Mouse (Mus musculus): Measurements from ENCODE around the gene Wfdc6b. TPM values are rescaled to one million over a fixed set of nuclear protein-coding genes. Genes with fewer than 3 reads are reported as not detected.
A peak's percentile ranks its signal among the peaks of the same experiment; 100 is the strongest.

The Wfdc6b gene
- total and polyA plus RNA-seq, 2 experiments from 2014 or later, result not detected

DNA sequence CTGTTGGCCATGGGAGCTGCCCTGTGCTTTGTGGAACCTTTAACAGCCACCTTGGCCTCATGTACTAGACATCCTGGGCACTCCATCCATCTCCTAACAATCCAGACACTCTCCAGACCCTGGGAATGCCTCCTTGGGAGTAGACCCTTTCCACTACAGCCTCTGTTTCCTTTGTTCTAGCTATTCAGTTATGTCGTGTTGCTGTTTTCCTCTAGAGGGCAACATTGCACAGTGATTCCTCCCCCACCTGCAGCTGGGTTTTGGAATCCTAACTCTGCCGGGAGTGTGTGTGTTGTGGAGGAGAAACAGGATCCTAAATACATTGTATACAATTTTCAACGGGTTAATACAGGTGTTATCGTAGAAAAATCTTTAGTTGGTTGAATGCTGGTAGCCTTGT lies 21.3 kb upstream of the Wfdc6b start:
- TF ChIP-seq EP300 (IDR thresholded peaks at IDR 0.05; ENCODE audit: low read depth) (no peak), CTCF (IDR thresholded peaks at IDR 0.05; ENCODE audit: low read depth) (peak; percentile 80)
- H3K36me3 ChIP-seq (replicated peaks; ENCODE audit: control insufficient read depth, insufficient read depth, low read length), result no peaks in the 10 kb centered on the region
- ATAC-seq (ENCODE audit: insufficient read depth, low read depth) (no peak), DNase-seq (ENCODE audit: low spot score) (peak; percentile 71)
- H3K4me1 ChIP-seq (ENCODE audit: control insufficient read depth, insufficient read depth), result no peaks in the 10 kb centered on the region
- H3K4me2 ChIP-seq (ENCODE audit: low read depth, low read length), result no peak overlapping the region
- no peak overlapping the region for H3K9ac ChIP-seq (replicated peaks; ENCODE audit: low read depth, low read length)
- H3K27ac ChIP-seq (ENCODE audit: low read depth), result no peak overlapping the region
- H3K27me3 ChIP-seq (ENCODE audit: control insufficient read depth, insufficient read depth, low read length), result 0 out of 2 replicates have a peak, but pooled peaks cover 10% of the 10 kb centered on the region
- no peak overlapping the region for H3K4me3 ChIP-seq (ENCODE audit: low read depth, low read length)
- WGBS, result 10% methylated on average over 4 of the region's 4 CpGs
- H3K9me3 ChIP-seq (replicated peaks; ENCODE audit: control insufficient read depth, low read length), result no peaks in the 10 kb centered on the region

DNA sequence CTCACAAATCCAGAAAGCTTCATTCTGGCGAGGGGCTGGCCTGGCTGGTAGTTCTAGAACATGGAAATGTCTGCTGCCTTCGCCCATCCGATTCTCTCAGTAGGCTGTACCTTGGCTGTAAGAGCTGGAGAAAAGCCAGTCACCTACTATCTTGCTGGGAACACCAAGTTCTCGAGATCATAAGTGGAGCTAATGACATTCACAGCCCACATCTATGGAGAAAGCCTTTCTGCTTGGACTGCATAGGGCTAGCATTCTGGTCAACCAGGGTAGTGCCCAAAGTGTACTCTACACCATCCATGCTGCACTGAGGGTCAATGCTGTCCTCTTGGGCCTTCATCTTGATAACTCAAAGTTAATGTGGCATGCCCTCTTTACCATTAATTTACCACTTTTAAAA lies 19.8 kb upstream of the Wfdc6b start, which contains the start of gene Eppin:
Gene Eppin (minus strand): TSS at position 101 of the 400 bp plus-strand sequence.
- Histone ChIP-seq H3K4me1 (ENCODE audit: control insufficient read depth, insufficient read depth) (no peaks in the 10 kb centered on the region), H3K27ac (ENCODE audit: low read depth) (no peak within 1 kb of the TSS), H3K9me3 (replicated peaks; ENCODE audit: control insufficient read depth, low read length) (no peaks in the 10 kb centered on the region), H3K27me3 (ENCODE audit: control insufficient read depth, insufficient read depth, low read length) (0 out of 2 replicates have a peak, but pooled peaks cover 2% of the 10 kb centered on the region), H3K4me2 (ENCODE audit: low read depth, low read length) (no peak within 1 kb of the TSS), H3K36me3 (replicated peaks; ENCODE audit: control insufficient read depth, insufficient read depth, low read length) (no peaks in the 10 kb centered on the region), H3K4me3 (ENCODE audit: low read depth, low read length) (no peak within 1 kb of the TSS), H3K9ac (replicated peaks; ENCODE audit: low read depth, low read length) (no peak within 1 kb of the TSS)
- WGBS, result 59% methylated on average over 4 of the region's 4 CpGs
- ATAC-seq (ENCODE audit: insufficient read depth, low read depth) (no peak), DNase-seq (ENCODE audit: low spot score) (no peak)
- TF ChIP-seq EP300 (IDR thresholded peaks at IDR 0.05; ENCODE audit: low read depth) (no peak), CTCF (IDR thresholded peaks at IDR 0.05; ENCODE audit: low read depth) (no peak)

DNA sequence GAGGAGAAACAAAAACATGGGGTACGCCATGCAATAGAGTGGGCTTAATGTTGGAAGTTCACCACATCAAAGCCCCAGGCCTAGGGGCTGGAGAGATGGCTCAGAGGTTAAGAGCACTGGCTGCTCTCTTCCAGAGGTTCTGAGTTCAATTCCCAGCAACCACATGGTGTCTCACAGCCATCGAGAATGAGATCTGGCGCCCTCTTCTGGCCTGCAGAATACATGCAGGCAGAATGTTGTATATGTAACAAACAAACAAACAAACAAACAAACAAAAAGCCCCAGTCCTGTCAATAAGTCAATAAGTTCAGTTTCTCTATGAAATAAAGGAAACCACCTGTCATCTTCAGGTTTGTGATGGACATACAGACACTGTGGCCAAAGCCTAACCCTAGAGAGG lies 13.1 kb upstream of the Wfdc6b start:
- Histone ChIP-seq H3K4me1 (ENCODE audit: control insufficient read depth, insufficient read depth) (no peaks in the 10 kb centered on the region), H3K27me3 (ENCODE audit: control insufficient read depth, insufficient read depth, low read length) (no peaks in the 10 kb centered on the region), H3K4me3 (ENCODE audit: low read depth, low read length) (no peak overlapping the region), H3K9ac (replicated peaks; ENCODE audit: low read depth, low read length) (no peak overlapping the region), H3K9me3 (replicated peaks; ENCODE audit: control insufficient read depth, low read length) (peaks cover 5% of the 10 kb centered on the region), H3K36me3 (replicated peaks; ENCODE audit: control insufficient read depth, insufficient read depth, low read length) (no peaks in the 10 kb centered on the region), H3K4me2 (ENCODE audit: low read depth, low read length) (no peak overlapping the region), H3K27ac (ENCODE audit: low read depth) (no peak overlapping the region)
- no peak for DNase-seq (ENCODE audit: low spot score)
- TF ChIP-seq EP300 (IDR thresholded peaks at IDR 0.05; ENCODE audit: low read depth) (no peak), CTCF (IDR thresholded peaks at IDR 0.05; ENCODE audit: low read depth) (no peak)
- 61% methylated on average over 3 of the region's 3 CpGs for WGBS
- no peak for ATAC-seq (ENCODE audit: insufficient read depth, low read depth)

DNA sequence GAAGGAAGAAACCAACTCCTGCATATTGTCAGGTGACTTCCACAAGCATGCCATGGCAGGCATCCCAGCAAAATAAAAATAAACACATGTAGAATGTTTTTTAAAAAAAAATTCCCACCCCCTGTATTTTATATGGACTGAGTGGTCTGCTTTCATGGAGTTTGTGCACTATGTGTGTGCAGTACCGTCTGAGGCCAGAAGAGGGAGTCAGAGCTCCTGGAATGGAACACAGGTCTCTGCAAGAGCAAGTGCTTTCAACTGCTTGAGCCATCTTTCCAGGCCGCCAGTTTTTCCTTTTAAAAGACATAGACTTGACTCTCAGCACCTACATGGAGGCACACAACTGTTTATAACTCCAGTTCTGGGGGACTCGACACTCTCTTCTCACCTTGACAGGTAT lies 9.8 kb upstream of the Wfdc6b start:
- H3K4me2 ChIP-seq (ENCODE audit: low read depth, low read length), result no peak overlapping the region
- H3K36me3 ChIP-seq (replicated peaks; ENCODE audit: control insufficient read depth, insufficient read depth, low read length), result no peaks in the 10 kb centered on the region
- no peak overlapping the region for H3K4me3 ChIP-seq (ENCODE audit: low read depth, low read length)
- DNase-seq (ENCODE audit: low spot score), result no peak
- ATAC-seq (ENCODE audit: insufficient read depth, low read depth), result no peak
- H3K9ac ChIP-seq (replicated peaks; ENCODE audit: low read depth, low read length), result no peak overlapping the region
- TF ChIP-seq CTCF (IDR thresholded peaks at IDR 0.05; ENCODE audit: low read depth) (no peak), EP300 (IDR thresholded peaks at IDR 0.05; ENCODE audit: low read depth) (no peak)
- 77% methylated on average over 3 of the region's 3 CpGs for WGBS
- no peaks in the 10 kb centered on the region for H3K27me3 ChIP-seq (ENCODE audit: control insufficient read depth, insufficient read depth, low read length)
- H3K9me3 ChIP-seq (replicated peaks; ENCODE audit: control insufficient read depth, low read length), result peaks cover 5% of the 10 kb centered on the region
- H3K27ac ChIP-seq (ENCODE audit: low read depth), result no peak overlapping the region
- H3K4me1 ChIP-seq (ENCODE audit: control insufficient read depth, insufficient read depth), result no peaks in the 10 kb centered on the region

DNA sequence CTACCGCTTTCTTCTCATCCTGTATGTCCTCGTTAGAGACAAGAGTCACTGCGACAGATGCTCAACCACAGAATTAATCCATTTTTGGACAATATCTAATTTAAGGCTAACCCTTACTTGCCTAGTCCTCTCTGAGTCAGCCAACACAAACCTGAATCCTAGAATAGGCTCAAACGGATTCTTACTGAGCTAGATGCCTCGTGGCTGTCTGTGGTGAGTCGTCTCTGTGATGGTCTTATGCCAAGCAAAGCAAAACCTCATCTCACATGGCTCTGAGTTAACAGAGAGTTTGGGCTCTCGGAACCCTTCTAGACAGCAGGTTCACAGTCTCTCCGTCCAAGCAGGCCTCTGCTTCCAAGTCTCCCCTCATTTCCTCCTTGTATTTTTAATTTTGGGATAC lies 8.9 kb upstream of the Wfdc6b start:
- no peaks in the 10 kb centered on the region for H3K4me1 ChIP-seq (ENCODE audit: control insufficient read depth, insufficient read depth)
- TF ChIP-seq CTCF (IDR thresholded peaks at IDR 0.05; ENCODE audit: low read depth) (no peak), EP300 (IDR thresholded peaks at IDR 0.05; ENCODE audit: low read depth) (no peak)
- H3K36me3 ChIP-seq (replicated peaks; ENCODE audit: control insufficient read depth, insufficient read depth, low read length), result no peaks in the 10 kb centered on the region
- H3K9ac ChIP-seq (replicated peaks; ENCODE audit: low read depth, low read length), result no peak overlapping the region
- H3K4me2 ChIP-seq (ENCODE audit: low read depth, low read length), result no peak overlapping the region
- WGBS, result 75% methylated on average over 8 of the region's 8 CpGs
- ATAC-seq (ENCODE audit: insufficient read depth, low read depth), result no peak
- no peak overlapping the region for H3K4me3 ChIP-seq (ENCODE audit: low read depth, low read length)
- H3K27me3 ChIP-seq (ENCODE audit: control insufficient read depth, insufficient read depth, low read length), result no peaks in the 10 kb centered on the region
- DNase-seq (ENCODE audit: low spot score), result no peak
- peaks cover 5% of the 10 kb centered on the region for H3K9me3 ChIP-seq (replicated peaks; ENCODE audit: control insufficient read depth, low read length)
- no peak overlapping the region for H3K27ac ChIP-seq (ENCODE audit: low read depth)

DNA sequence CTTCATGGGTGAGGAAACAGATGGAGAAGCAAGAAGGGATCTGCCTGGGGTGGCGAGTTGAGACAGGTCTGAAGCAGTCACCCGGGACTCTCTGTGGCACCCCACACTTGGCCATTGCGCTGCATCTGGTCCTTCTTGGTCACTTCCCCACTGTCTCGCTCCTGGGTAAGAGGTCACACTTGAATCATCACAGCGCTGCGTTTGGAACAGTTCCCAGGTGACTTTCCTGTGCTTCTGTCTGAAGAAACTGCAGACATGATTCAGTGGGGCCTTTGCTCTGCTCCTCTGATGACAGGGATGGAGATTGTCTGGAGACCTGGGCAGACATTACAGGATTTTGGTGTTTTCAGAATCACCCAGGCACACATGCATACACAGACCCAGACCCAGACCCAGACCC lies 4.5 kb upstream of the Wfdc6b start:
- 63% methylated on average over 6 of the region's 6 CpGs for WGBS
- Histone ChIP-seq H3K36me3 (replicated peaks; ENCODE audit: control insufficient read depth, insufficient read depth, low read length) (no peaks in the 10 kb centered on the region), H3K27me3 (ENCODE audit: control insufficient read depth, insufficient read depth, low read length) (no peaks in the 10 kb centered on the region), H3K4me2 (ENCODE audit: low read depth, low read length) (no peak overlapping the region), H3K9ac (replicated peaks; ENCODE audit: low read depth, low read length) (no peak overlapping the region), H3K9me3 (replicated peaks; ENCODE audit: control insufficient read depth, low read length) (0 out of 2 replicates have a peak, but pooled peaks cover under 1% of the 10 kb centered on the region), H3K4me3 (ENCODE audit: low read depth, low read length) (no peak overlapping the region), H3K4me1 (ENCODE audit: control insufficient read depth, insufficient read depth) (no peaks in the 10 kb centered on the region), H3K27ac (ENCODE audit: low read depth) (no peak overlapping the region)
- DNase-seq (ENCODE audit: low spot score) (no peak), ATAC-seq (ENCODE audit: insufficient read depth, low read depth) (no peak)
- TF ChIP-seq EP300 (IDR thresholded peaks at IDR 0.05; ENCODE audit: low read depth) (no peak), CTCF (IDR thresholded peaks at IDR 0.05; ENCODE audit: low read depth) (no peak)
